Mouse (Mus musculus) neural tube, embryonic 13.5 days (tissue): Measurements from ENCODE around the gene Plcb3. TPM values are rescaled to one million over a fixed set of nuclear protein-coding genes. Genes with fewer than 3 reads are reported as not detected.

Experiments used
- ATAC-seq: fragments of 200-750 bp; cut with Nextera tagmentation; 2 replicates; pipeline ENCODE4 v1.8.0; 2017; ENCODE audit warnings: low read depth, mild to moderate bottlenecking, moderate TSS enrichment, moderate library complexity
- H3K27ac ChIP-seq: fragments of 300-500 bp; sonication (generic); replicated peaks from 2 replicates; pipeline ENCODE4 v1.5.1; 2015; ENCODE audit warnings: moderate library complexity, mild to moderate bottlenecking, inconsistent platforms
- H3K27me3 ChIP-seq: fragments of 300-500 bp; sonication (generic); 2 replicates; pipeline ENCODE4 v1.6.1; 2015; ENCODE audit warnings: mild to moderate bottlenecking, inconsistent platforms
- H3K36me3 ChIP-seq: fragments of 300-500 bp; sonication (generic); 2 replicates; pipeline ENCODE4 v1.6.1; 2015; ENCODE audit warnings: mild to moderate bottlenecking, inconsistent platforms
- H3K4me1 ChIP-seq: fragments of 300-500 bp; sonication (generic); replicated peaks from 2 replicates; pipeline ENCODE4 v1.6.1; 2015; ENCODE audit warnings: inconsistent platforms
- H3K4me2 ChIP-seq: fragments of 300-500 bp; sonication (generic); 2 replicates; pipeline ENCODE4 v1.6.1; 2015; ENCODE audit warnings: inconsistent platforms, mild to moderate bottlenecking, moderate library complexity
- H3K4me3 ChIP-seq: fragments of 300-500 bp; sonication (generic); 2 replicates; pipeline ENCODE4 v1.5.1; 2015; ENCODE audit warnings: mild to moderate bottlenecking, inconsistent platforms
- H3K9ac ChIP-seq: fragments of 300-500 bp; sonication (generic); 2 replicates; pipeline ENCODE4 v1.6.1; 2015; ENCODE audit warnings: moderate library complexity, mild to moderate bottlenecking, inconsistent platforms
- H3K9me3 ChIP-seq: fragments of 300-500 bp; sonication (generic); 2 replicates; pipeline ENCODE4 v1.6.1; 2016; ENCODE audit warnings: inconsistent platforms
- WGBS: fragments of 180-500 bp; shearing (Covaris S2); methylation state at CpG from one replicate; pipeline ENCODE4 v1.1.7; 2015; 5-methylcytosine and 5-hydroxymethylcytosine counted together
- polyA plus RNA-seq: library from polyadenylated mRNA; unstranded; fragments of >200 nt; fragmentation: Nextera tagmentation; extraction: Ambion mirVana; gene quantifications from 2 replicates; pipeline ENCODE4 v1.2.1, GENCODE M21; 2015

The Plcb3 gene
- polyA plus RNA-seq, result 23.8 and 27.3 TPM in 2 replicates

DNA sequence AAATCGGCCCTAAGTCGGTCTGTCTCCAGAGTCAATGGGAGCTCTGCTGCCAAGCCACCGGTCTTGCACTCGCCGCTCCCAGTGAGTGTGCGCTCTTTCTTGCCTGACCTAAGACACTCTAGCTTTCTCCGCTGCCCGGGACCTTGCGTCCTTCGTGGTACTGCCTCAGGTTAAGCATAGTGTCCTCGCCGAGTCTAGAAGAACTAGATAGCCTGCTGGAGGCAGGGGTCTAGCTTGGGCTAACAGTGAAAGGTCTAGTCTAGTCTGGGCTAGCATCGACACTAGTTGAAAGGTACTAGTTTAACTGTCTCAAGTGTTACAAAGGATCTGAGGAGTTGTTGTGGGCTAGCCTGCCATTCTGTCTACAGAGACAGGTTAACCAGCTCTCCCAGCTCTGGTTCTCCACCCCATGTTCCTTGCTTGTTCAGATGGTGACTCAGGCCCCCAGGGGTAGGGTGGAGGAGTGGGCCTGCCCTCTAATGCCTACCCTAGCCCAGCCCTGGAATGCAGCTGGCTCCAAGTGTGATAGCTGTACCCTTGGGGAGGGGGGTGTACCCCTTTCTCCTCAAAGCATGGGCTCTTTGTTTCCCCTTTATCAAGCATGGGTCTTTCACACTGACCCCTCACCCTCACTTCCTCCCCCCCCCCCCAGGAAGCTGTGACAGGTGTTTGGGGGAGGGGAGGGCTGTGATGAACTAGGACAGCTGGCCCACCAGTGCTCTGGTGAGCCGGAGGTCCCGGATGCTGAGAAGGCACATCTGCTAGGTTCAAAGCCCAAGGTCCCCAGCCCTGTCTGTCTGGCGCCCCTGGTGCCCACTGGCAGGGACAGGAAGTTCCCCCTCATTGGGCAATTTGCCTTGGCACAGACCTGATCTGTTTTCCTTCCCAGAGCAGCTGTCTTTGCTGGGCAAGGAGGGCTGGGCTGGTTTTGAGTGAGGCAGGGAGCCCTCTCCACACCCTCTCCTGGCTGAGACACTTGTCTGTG is at the start of gene Plcb3:
Plcb3 (minus strand) TSS at position 934 of the 985 bp plus-strand sequence.
- H3K4me2 ChIP-seq, result peak within 1 kb of the TSS; percentile 92
- H3K4me1 ChIP-seq, result peaks cover 60% of the 10 kb centered on the region
- no peaks in the 10 kb centered on the region for H3K9me3 ChIP-seq
- 0% methylated on average over 16 of the region's 16 CpGs for WGBS
- peak within 1 kb of the TSS; percentile 69 for H3K4me3 ChIP-seq
- peaks cover 19% of the 10 kb centered on the region for H3K36me3 ChIP-seq
- peaks cover under 1% of the 10 kb centered on the region; the same call in 1 of the 2 replicates for H3K27me3 ChIP-seq
- peak within 1 kb of the TSS; percentile 96 for H3K27ac ChIP-seq
- no peak for ATAC-seq
- H3K9ac ChIP-seq, result peak within 1 kb of the TSS; percentile 89

DNA sequence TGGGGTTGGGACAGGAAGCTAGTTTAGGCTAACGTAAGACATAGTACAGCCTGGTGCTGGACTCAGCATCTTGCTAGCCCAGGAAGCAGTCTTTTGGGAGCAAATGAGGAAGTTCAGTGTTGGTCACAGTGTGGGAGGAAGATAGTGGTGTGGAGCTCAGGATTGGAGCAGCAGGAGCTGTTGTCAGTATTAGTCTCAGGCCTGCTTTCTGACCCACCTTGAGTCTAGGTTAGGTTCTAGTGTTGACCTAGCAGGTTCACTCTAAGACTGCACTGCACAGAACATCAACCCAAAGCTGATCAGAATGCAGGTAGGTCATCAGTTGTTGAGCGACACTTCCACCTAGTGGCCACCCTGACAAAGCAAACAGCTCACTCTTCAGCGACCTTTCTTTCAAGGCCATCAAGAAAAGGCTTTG is 44.0 kb upstream of the Plcb3 start:
- Histone ChIP-seq H3K27me3 (no peaks in the 10 kb centered on the region), H3K36me3 (peaks cover 86% of the 10 kb centered on the region), H3K9me3 (no peaks in the 10 kb centered on the region), H3K4me2 (no peak overlapping the region), H3K4me3 (no peak overlapping the region), H3K27ac (no peak overlapping the region), H3K4me1 (no peaks in the 10 kb centered on the region), H3K9ac (no peak overlapping the region)
- 62% methylated on average over 3 of the region's 3 CpGs for WGBS
- peak; percentile 50 for ATAC-seq

DNA sequence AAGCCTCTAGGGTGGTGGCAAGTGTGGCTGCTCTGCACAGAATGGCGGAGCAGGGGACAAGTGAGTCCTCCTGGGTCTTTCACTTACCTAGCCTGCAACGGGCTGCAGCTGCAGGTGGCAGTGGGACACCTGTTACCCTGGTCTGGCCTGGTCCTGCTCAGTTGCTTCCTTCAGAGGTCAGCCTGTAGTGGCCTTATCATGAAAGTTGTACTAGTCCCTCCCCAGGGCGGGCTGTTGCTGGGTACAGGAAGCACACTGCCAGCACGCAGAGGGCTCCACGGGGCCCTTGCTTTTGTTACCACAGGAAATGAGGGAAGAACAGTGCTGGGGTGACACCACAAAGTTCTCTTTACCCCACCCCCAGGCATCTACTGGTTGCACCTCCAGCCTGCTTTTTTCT is 42.9 kb upstream of the Plcb3 start, which contains the start of gene Fermt3:
Fermt3 (minus strand) TSS at position 279 of the 400 bp plus-strand sequence.
- no peaks in the 10 kb centered on the region for H3K27me3 ChIP-seq
- no peak within 1 kb of the TSS for H3K27ac ChIP-seq
- 91% methylated on average over 5 of the region's 5 CpGs for WGBS
- no peak within 1 kb of the TSS for H3K4me2 ChIP-seq
- no peak within 1 kb of the TSS for H3K4me3 ChIP-seq
- no peaks in the 10 kb centered on the region for H3K9me3 ChIP-seq
- H3K36me3 ChIP-seq, result peaks cover 75% of the 10 kb centered on the region
- H3K4me1 ChIP-seq, result no peaks in the 10 kb centered on the region
- no peak for ATAC-seq
- H3K9ac ChIP-seq, result no peak within 1 kb of the TSS

DNA sequence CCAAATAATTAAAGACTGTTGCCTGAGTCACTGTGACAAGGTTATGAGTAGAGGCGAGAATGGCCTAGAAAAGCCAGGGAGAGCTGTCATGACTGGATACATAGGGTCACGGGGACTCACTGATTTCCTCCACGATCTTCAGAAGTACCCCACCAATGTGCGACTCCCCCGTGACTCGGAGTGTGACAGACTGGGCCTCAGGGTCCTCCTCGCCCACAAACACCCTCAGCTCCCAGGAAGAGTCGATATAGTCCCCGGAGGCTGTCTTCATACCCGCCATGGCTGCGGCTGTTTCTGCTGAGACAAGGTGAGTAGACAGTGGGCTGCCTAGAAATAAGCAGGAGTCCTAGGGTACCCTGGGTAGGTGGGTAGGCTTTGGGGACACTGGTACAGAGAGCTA is 42.3 kb upstream of the Plcb3 start:
- no peak overlapping the region for H3K27ac ChIP-seq
- peaks cover 70% of the 10 kb centered on the region for H3K36me3 ChIP-seq
- 92% methylated on average over 11 of the region's 11 CpGs for WGBS
- H3K9ac ChIP-seq, result no peak overlapping the region
- no peak overlapping the region for H3K4me3 ChIP-seq
- no peaks in the 10 kb centered on the region for H3K27me3 ChIP-seq
- H3K9me3 ChIP-seq, result no peaks in the 10 kb centered on the region
- H3K4me2 ChIP-seq, result no peak overlapping the region
- H3K4me1 ChIP-seq, result no peaks in the 10 kb centered on the region
- ATAC-seq, result no peak

DNA sequence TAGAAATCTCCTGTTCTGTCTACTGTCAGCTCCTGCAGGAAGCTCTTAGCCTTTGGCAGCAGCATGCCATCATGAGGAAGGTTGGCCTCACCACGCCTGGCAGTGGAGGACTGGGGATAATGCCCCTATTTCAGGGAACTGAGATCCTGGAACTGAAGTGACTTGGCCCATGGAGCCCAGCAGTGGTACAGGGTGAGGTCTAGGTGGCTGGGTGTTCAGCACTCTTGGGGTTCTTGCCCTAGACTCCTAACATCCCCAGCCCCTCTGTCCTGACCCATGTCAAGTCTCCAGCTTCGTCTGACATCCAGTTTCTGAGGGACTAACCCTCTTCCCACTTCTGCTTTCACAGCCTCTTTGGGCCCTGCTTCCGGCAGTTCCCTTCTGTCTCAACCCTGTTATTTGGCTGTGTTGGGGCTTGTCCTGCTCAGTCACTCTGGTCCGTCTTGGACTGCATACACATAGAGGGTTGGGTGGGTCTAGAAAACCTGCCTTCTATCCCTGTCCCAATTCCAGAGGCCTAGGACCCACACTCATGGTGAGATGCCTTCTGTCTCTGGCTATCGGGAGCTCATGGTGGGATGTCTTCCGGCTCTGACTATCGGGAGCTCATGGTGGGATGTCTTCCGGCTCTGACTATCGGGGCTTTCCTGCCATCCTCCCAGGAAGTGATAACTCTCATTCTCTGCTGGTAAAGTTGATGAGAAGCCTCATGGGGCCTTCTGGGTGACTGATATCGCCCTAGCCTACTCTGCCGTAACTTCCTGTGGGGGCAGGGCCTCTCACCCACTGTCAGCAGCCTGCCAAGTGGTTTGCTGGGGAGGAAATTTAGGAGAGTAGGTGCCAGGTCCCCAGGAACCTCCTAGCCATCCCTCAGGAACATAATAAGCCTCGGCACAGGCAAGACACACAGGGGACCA is 41.5 kb upstream of the Plcb3 start:
- Histone ChIP-seq H3K4me3 (no peak overlapping the region), H3K27ac (no peak overlapping the region), H3K9me3 (no peaks in the 10 kb centered on the region), H3K9ac (no peak overlapping the region), H3K4me1 (no peaks in the 10 kb centered on the region), H3K27me3 (no peaks in the 10 kb centered on the region), H3K4me2 (no peak overlapping the region), H3K36me3 (peaks cover 66% of the 10 kb centered on the region)
- WGBS, result 81% methylated on average over 12 of the region's 12 CpGs
- ATAC-seq, result no peak

DNA sequence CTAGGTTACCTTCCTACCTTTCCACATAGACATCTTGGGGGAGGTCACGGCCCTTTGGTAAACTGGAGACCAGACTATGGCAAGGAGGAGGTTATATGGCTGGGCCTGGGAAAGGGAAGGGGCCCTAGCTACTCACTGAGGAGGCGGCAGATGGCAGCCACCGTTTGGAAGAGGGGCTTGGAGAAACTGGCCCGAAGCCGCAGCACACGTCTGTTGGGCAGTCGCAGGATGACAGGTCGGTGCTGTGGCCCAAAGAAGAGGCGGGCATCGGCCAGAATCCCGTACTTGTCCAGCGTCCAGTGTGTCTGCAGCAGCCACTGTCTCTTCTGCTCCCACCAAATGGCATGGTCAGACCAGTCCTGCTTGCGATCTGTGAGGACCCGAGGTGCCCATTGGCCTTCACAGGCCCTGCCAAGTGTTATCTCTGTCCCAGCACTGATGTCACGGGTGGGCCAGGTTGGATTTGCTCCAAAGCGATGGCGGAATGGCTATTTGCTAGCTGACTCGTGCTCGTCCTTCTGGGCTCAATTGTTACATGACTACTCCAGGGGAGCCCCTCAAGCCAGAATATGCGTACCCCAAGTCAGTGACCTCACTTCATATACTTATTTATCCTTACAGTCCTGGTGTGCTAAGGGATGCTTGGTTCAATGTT is 38.3 kb upstream of the Plcb3 start:
- Histone ChIP-seq H3K27me3 (no peaks in the 10 kb centered on the region), H3K4me3 (no peak overlapping the region), H3K9ac (no peak overlapping the region), H3K9me3 (no peaks in the 10 kb centered on the region), H3K27ac (no peak overlapping the region), H3K4me1 (no peaks in the 10 kb centered on the region), H3K4me2 (no peak overlapping the region), H3K36me3 (peaks cover 37% of the 10 kb centered on the region)
- ATAC-seq, result no peak
- WGBS, result 92% methylated on average over 20 of the region's 20 CpGs

DNA sequence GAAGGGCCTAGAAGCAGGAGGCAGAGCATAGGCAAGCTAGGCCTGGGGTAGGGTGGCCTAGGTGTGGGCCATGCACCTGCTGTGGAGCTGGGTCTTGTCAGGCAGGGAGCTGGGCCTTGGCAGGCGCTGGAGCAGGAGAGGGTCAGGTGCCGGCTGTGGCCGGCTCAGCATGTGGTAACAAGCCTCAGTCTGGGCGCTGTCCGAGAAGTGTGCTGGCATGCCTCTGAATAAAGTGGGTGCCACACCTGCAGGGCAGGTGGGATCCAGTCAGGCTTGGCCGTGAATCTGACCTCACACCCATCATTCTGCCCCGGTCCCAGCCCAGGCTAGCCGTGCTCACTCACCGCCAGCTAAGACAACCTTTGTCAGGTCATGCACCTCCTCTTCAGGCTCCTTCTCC is 37.7 kb upstream of the Plcb3 start:
- WGBS, result 93% methylated on average over 9 of the region's 9 CpGs
- Histone ChIP-seq H3K27ac (no peak overlapping the region), H3K4me3 (no peak overlapping the region), H3K4me1 (no peaks in the 10 kb centered on the region), H3K4me2 (no peak overlapping the region), H3K9ac (no peak overlapping the region), H3K27me3 (no peaks in the 10 kb centered on the region), H3K9me3 (no peaks in the 10 kb centered on the region), H3K36me3 (peaks cover 31% of the 10 kb centered on the region)
- no peak for ATAC-seq

DNA sequence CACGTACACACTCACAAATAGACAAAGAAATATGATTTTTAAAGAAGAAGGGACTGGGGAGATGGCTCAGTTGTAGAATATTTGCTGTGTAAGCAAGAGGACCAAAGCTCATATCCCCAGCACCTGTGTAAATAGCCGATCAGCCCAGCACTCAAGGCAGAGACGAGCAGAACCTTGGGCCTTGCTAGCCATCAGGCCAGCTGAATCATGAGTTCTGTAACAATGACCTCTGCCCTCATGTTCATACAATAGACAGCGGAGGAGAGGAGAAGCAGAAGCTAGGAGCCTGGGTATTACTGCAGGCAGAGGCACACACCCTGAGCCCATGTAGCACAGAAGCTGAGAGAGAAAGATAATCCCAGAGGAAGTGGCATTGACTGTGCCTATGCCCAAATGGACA is 36.2 kb upstream of the Plcb3 start:
- H3K27ac ChIP-seq, result no peak overlapping the region
- no peak overlapping the region for H3K9ac ChIP-seq
- peaks cover 17% of the 10 kb centered on the region for H3K36me3 ChIP-seq
- H3K4me3 ChIP-seq, result no peak overlapping the region
- no peaks in the 10 kb centered on the region for H3K27me3 ChIP-seq
- WGBS, result 77% methylated on average over 4 of the region's 4 CpGs
- ATAC-seq, result no peak
- no peaks in the 10 kb centered on the region for H3K4me1 ChIP-seq
- H3K9me3 ChIP-seq, result no peaks in the 10 kb centered on the region
- H3K4me2 ChIP-seq, result no peak overlapping the region

DNA sequence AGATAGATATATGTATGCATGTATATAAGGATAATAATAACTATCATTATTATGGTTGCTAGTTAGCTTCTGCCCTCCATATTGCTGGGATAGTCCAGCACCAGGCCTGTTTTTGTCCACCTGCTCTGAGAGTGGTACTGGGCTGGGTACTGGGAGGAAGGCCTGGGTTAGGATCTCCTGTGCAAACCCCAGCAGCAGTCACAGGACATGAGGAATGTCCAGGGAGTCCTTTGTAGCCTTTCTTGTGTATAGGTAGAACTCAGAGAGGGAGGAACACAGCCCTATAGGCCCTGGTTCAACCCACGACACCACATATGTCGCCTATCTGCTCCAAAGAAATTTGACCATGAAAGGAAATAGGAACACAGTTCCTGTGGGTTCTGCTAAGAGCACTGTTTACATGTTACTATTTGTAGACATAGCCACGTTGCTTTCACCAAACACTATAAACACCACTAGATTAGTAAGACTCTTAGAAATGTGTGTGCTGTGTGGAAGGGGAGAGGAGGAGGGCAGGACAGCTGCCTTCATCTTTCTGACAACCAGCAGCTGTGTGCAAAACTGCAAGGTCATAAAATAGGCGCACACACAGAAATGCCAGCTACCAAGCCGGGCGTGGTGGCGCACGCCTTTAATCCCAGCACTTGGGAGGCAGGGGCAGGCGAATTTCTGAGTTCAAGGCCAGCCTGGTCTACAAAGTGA is 30.8 kb upstream of the Plcb3 start:
- H3K36me3 ChIP-seq, result no peaks in the 10 kb centered on the region
- no peaks in the 10 kb centered on the region for H3K4me1 ChIP-seq
- no peak overlapping the region for H3K4me3 ChIP-seq
- H3K27ac ChIP-seq, result no peak overlapping the region
- 82% methylated on average over 9 of the region's 9 CpGs for WGBS
- H3K9me3 ChIP-seq, result no peaks in the 10 kb centered on the region
- ATAC-seq, result no peak
- no peaks in the 10 kb centered on the region for H3K27me3 ChIP-seq
- H3K4me2 ChIP-seq, result no peak overlapping the region
- H3K9ac ChIP-seq, result no peak overlapping the region

DNA sequence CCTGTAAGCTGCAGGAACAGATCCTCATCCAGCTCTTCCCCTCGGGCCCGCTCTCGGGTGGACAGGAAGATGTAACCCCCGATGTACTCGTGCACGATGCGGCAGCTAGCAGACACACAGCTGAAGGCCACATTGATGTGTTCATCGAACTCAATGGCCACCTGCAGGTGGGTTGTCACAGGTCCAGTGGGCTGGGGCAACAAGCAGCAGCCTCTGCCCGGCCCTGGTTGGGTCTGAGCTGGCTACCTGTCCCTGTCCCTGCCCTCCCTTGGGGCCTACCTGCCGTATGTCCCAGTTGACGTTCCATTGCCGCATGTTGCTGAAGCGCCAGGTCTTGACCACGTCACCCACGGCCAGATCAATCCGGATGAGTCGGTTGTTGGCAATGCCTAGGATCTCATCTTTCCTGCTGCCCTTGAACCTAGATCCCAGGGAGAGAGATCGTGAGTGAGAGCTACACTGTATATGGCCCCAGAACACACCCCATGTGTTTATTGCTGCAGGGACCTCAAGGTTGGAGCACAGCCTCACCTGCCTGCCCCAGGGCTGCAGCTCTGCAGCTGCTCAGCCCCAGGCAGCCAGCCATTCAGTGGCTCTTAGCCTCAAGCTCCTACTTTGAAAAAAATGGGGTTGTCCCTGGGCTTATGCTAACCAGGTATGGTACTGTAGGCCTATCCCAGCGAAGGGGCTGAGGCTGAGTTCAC is 23.2 kb upstream of the Plcb3 start:
- no peak overlapping the region for H3K4me2 ChIP-seq
- H3K4me1 ChIP-seq, result peaks cover 28% of the 10 kb centered on the region
- H3K36me3 ChIP-seq, result peaks cover 25% of the 10 kb centered on the region
- no peak overlapping the region for H3K9ac ChIP-seq
- 92% methylated on average over 19 of the region's 19 CpGs for WGBS
- no peak overlapping the region for H3K4me3 ChIP-seq
- H3K27me3 ChIP-seq, result no peaks in the 10 kb centered on the region
- H3K9me3 ChIP-seq, result no peaks in the 10 kb centered on the region
- H3K27ac ChIP-seq, result no peak overlapping the region
- no peak for ATAC-seq
